Mouse (Mus musculus): ENCODE results near the gene Tulp2. TPM values are rescaled to one million over a fixed set of nuclear protein-coding genes. Genes with fewer than 3 reads are reported as not detected.

Gene Tulp2
- total and polyA plus RNA-seq, 3 experiments: 1.1 to 1.2 TPM; not detected in 1

- TF ChIP-seq POLR2A (IDR thresholded peaks at IDR 0.05; ENCODE audit: control insufficient read depth in 1 of 2, insufficient read depth in 1 of 2, low read depth in 1 of 2, low read length in 2 of 2, poor library complexity in 1 of 2) (no peak), MXI1 (IDR thresholded peaks at IDR 0.05; ENCODE audit: low read depth, low read length) (no peak)
- Histone ChIP-seq H3K27ac (ENCODE audit: control insufficient read depth, low read depth, low read length) (no peak overlapping the region), H3K27me3 (ENCODE audit: control insufficient read depth in 1 of 2, insufficient read depth in 2 of 2, low read length in 2 of 2) (no peaks in the 10 kb centered on the region), H3K9me3 (replicated peaks; ENCODE audit: insufficient read depth, low read length) (no peaks in the 10 kb centered on the region), H3K4me3 (ENCODE audit: control insufficient read depth in 1 of 2, insufficient read depth in 1 of 2, low read depth in 2 of 2, low read length in 2 of 2) (no peak overlapping the region), H3K9ac (ENCODE audit: control insufficient read depth, low read depth, low read length, poor library complexity, severe bottlenecking) (no peak overlapping the region), H3K4me1 (ENCODE audit: control insufficient read depth in 1 of 2, insufficient read depth in 2 of 2, low read length in 2 of 2) (peaks cover 0 to 20% of the 10 kb centered on the region in 2 experiments; a peak in 3 of 4 replicates), H3K36me3 (ENCODE audit: control insufficient read depth in 1 of 2, insufficient read depth in 2 of 2, low read length in 2 of 2) (peaks cover 0 to 7% of the 10 kb centered on the region in 2 experiments; a peak in 2 of 4 replicates), H3K79me2 (ENCODE audit: control insufficient read depth, insufficient read depth, low read length, poor library complexity) (peaks cover 2% of the 10 kb centered on the region; the same call in 1 of the 2 replicates)
- no peak for DNase-seq (ENCODE audit: low read depth, low spot score)
Measured at GRCm38 (mm10) chr7:45565446-45565845, 83.8 kb downstream of the Tulp2 start.

GRCm38 (mm10) chr7:45567112-45567779 lies 85.6 kb downstream of the Tulp2 start:
- Histone ChIP-seq H3K9me3 (replicated peaks; ENCODE audit: insufficient read depth, low read length) (no peaks in the 10 kb centered on the region), H3K79me2 (ENCODE audit: control insufficient read depth, insufficient read depth, low read length, poor library complexity) (peaks cover 8% of the 10 kb centered on the region; the same call in 1 of the 2 replicates), H3K4me3 (ENCODE audit: control insufficient read depth in 1 of 2, insufficient read depth in 1 of 2, low read depth in 2 of 2, low read length in 2 of 2) (peak overlapping the region; percentile 19 to 24; a peak in 2 of 4 replicates), H3K27me3 (ENCODE audit: control insufficient read depth in 1 of 2, insufficient read depth in 2 of 2, low read length in 2 of 2) (no peaks in the 10 kb centered on the region), H3K4me1 (ENCODE audit: control insufficient read depth in 1 of 2, insufficient read depth in 2 of 2, low read length in 2 of 2) (peaks cover 8 to 30% of the 10 kb centered on the region in 2 experiments), H3K27ac (ENCODE audit: control insufficient read depth, low read depth, low read length) (peak overlapping the region; percentile 82), H3K36me3 (ENCODE audit: control insufficient read depth in 1 of 2, insufficient read depth in 2 of 2, low read length in 2 of 2) (peaks cover 0 to 14% of the 10 kb centered on the region in 2 experiments; a peak in 2 of 4 replicates), H3K9ac (ENCODE audit: control insufficient read depth, low read depth, low read length, poor library complexity, severe bottlenecking) (peak overlapping the region; percentile 64)
- TF ChIP-seq MXI1 (IDR thresholded peaks at IDR 0.05; ENCODE audit: low read depth, low read length) (no peak), USF1 (IDR thresholded peaks at IDR 0.05; ENCODE audit: low read depth, low read length) (no peak), UBTF (IDR thresholded peaks at IDR 0.05; ENCODE audit: borderline replicate concordance, insufficient read depth, low read depth, low read length) (no peak), ZMIZ1 (IDR thresholded peaks at IDR 0.05; ENCODE audit: low read depth, low read length) (no peak), BHLHE40 (IDR thresholded peaks at IDR 0.05; ENCODE audit: borderline replicate concordance, low read depth, low read length) (no peak), ZNF384 (IDR thresholded peaks at IDR 0.05; ENCODE audit: low read depth, low read length) (no peak), GATA1 (IDR thresholded peaks at IDR 0.05; ENCODE audit: low read depth, low read length) (no peak), MAZ (IDR thresholded peaks at IDR 0.05; ENCODE audit: low read depth, low read length) (no peak), MEF2A (IDR thresholded peaks at IDR 0.05; ENCODE audit: extremely low read depth, insufficient replicate concordance, low read depth, low read length, poor library complexity, severe bottlenecking) (no peak), SMC3 (IDR thresholded peaks at IDR 0.05; ENCODE audit: low read depth, low read length) (no peak), GABPA (IDR thresholded peaks at IDR 0.05; ENCODE audit: low read depth, low read length) (no peak), E2F4 (IDR thresholded peaks at IDR 0.05; ENCODE audit: borderline replicate concordance, low read depth, low read length) (no peak), MYC (IDR thresholded peaks at IDR 0.05; ENCODE audit: low read depth, low read length) (no peak), CHD1 (IDR thresholded peaks at IDR 0.05; ENCODE audit: low read depth, low read length) (no peak), POLR2A (IDR thresholded peaks at IDR 0.05; ENCODE audit: control insufficient read depth in 1 of 2, insufficient read depth in 1 of 2, low read depth in 1 of 2, low read length in 2 of 2, poor library complexity in 1 of 2) (no peak), MYB (IDR thresholded peaks at IDR 0.05; ENCODE audit: low read depth, low read length) (no peak), SIN3A (IDR thresholded peaks at IDR 0.05; ENCODE audit: low read length) (no peak)
- peak; percentile 36 for DNase-seq (ENCODE audit: low read depth, low spot score)

Measured in MEL (cell line).